Mouse (Mus musculus) ES-Bruce4 (cell line): ENCODE measurements around the gene Maff.

Experiments
- CTCF ChIP-seq: IDR thresholded peaks from one replicate; pipeline ENCODE4 v1.8.1; 2011; ENCODE audit warnings: low read depth, low read length
- EP300 ChIP-seq: IDR thresholded peaks from 2 replicates; pipeline ENCODE4 v1.6.1; 2011; ENCODE audit warnings: low read depth, low read length; ENCODE audit not compliant: insufficient read depth
- POLR2A ChIP-seq: IDR thresholded peaks from one replicate; pipeline ENCODE4 v1.8.1; 2011; ENCODE audit warnings: low read length; ENCODE audit not compliant: insufficient read depth

DNA sequence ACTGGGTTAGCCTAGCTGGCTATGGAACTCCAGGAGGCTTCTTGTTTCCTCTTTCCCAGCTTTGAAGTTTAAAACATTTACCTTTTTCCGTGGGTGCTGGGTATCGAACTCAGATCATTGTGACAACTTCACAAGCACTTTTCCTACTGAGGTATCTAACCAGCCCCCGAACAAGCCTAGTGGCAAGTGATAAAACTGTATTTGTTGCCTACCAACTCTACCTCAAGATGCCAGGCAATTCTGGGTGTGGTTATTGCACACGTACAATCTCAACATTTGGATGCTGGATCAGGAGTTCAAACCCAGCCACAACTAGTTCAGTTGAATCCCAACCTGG is 17.5 kb upstream of the Maff start:
- no peak for TF ChIP-seq CTCF
- TF ChIP-seq POLR2A = no peak
- TF ChIP-seq EP300 = no peak
